Mouse (Mus musculus): ENCODE results near the gene Dhodh. TPM values are rescaled to one million over a fixed set of nuclear protein-coding genes. Genes with fewer than 3 reads are reported as not detected.

The Dhodh gene
- total and polyA plus RNA-seq, 2 experiments from 2014 or later = 22.3 to 25.9 TPM

GRCm38 (mm10) chr8:109565498-109566333, 42.8 kb downstream of the Dhodh start, which contains the start of the genes Dhx38 and Txnl4b:
Gene Dhx38, minus strand, starts transcription at chr8:109565861.
Gene Txnl4b, plus strand, starts transcription at chr8:109565892.
- Histone ChIP-seq H3K27me3 (ENCODE audit: insufficient read depth, low read length) (no peaks in the 10 kb centered on the region), H3K4me3 (ENCODE audit: low read length) (peak within 1 kb of the TSS; percentile 91), H3K36me3 (ENCODE audit: insufficient read depth, low read length) (peaks cover 19% of the 10 kb centered on the region), H3K9ac (replicated peaks; ENCODE audit: low read length) (peak within 1 kb of the TSS; percentile 92), H3K9me3 (ENCODE audit: low read length) (no peaks in the 10 kb centered on the region), H3K4me2 (ENCODE audit: low read depth, low read length) (peak within 1 kb of the TSS; percentile 93), H3K4me1 (ENCODE audit: insufficient read depth, low read length) (no peaks in the 10 kb centered on the region), H3K27ac (peak within 1 kb of the TSS; percentile 91)
- ATAC-seq (peak; percentile 100), DNase-seq (ENCODE audit: low spot score) (peak; percentile 100)
- no peak for TF ChIP-seq CTCF (IDR thresholded peaks at IDR 0.05; ENCODE audit: low read depth)
- under 1% methylated on average over 52 of the region's 52 CpGs for WGBS

- WGBS = 4% methylated on average over 10 of the region's 10 CpGs
- no peaks in the 10 kb centered on the region for H3K27me3 ChIP-seq (ENCODE audit: insufficient read depth, low read length)
- peak overlapping the region; percentile 91 for H3K27ac ChIP-seq
- peak overlapping the region; percentile 92 for H3K9ac ChIP-seq (replicated peaks; ENCODE audit: low read length)
- no peaks in the 10 kb centered on the region for H3K9me3 ChIP-seq (ENCODE audit: low read length)
- no peaks in the 10 kb centered on the region for H3K4me1 ChIP-seq (ENCODE audit: insufficient read depth, low read length)
- H3K36me3 ChIP-seq (ENCODE audit: insufficient read depth, low read length) = peaks cover 28% of the 10 kb centered on the region
- peak overlapping the region; percentile 93 for H3K4me2 ChIP-seq (ENCODE audit: low read depth, low read length)
- H3K4me3 ChIP-seq (ENCODE audit: low read length) = peak overlapping the region; percentile 91
- TF ChIP-seq CTCF (IDR thresholded peaks at IDR 0.05; ENCODE audit: low read depth) = no peak
- DNase-seq (ENCODE audit: low spot score) = no peak
- no peak for ATAC-seq
Observed at GRCm38 (mm10) chr8:109564766-109565165, 43.7 kb downstream of the Dhodh start.

- Histone ChIP-seq H3K9me3 (ENCODE audit: low read length) (no peaks in the 10 kb centered on the region), H3K4me3 (ENCODE audit: low read length) (no peak overlapping the region), H3K4me1 (ENCODE audit: insufficient read depth, low read length) (no peaks in the 10 kb centered on the region), H3K9ac (replicated peaks; ENCODE audit: low read length) (no peak overlapping the region), H3K4me2 (ENCODE audit: low read depth, low read length) (no peak overlapping the region), H3K36me3 (ENCODE audit: insufficient read depth, low read length) (peaks cover 37% of the 10 kb centered on the region), H3K27me3 (ENCODE audit: insufficient read depth, low read length) (no peaks in the 10 kb centered on the region), H3K27ac (no peak overlapping the region)
- WGBS = 80% methylated on average over 2 of the region's 2 CpGs
- TF ChIP-seq CTCF (IDR thresholded peaks at IDR 0.05; ENCODE audit: low read depth) = no peak
- DNase-seq (ENCODE audit: low spot score) (no peak), ATAC-seq (no peak)
Observed at GRCm38 (mm10) chr8:109563881-109564280, 44.6 kb downstream of the Dhodh start.

- peak; percentile 71 for TF ChIP-seq CTCF (IDR thresholded peaks at IDR 0.05; ENCODE audit: low read depth)
- H3K4me3 ChIP-seq (ENCODE audit: low read length) = no peak overlapping the region
- H3K27ac ChIP-seq = no peak overlapping the region
- H3K4me1 ChIP-seq (ENCODE audit: insufficient read depth, low read length) = no peaks in the 10 kb centered on the region
- DNase-seq (ENCODE audit: low spot score) (peak; percentile 44), ATAC-seq (no peak)
- WGBS = 39% methylated on average over 3 of the region's 3 CpGs
- peaks cover 91% of the 10 kb centered on the region for H3K36me3 ChIP-seq (ENCODE audit: insufficient read depth, low read length)
- H3K27me3 ChIP-seq (ENCODE audit: insufficient read depth, low read length) = no peaks in the 10 kb centered on the region
- no peaks in the 10 kb centered on the region for H3K9me3 ChIP-seq (ENCODE audit: low read length)
- no peak overlapping the region for H3K4me2 ChIP-seq (ENCODE audit: low read depth, low read length)
- H3K9ac ChIP-seq (replicated peaks; ENCODE audit: low read length) = no peak overlapping the region
Observed at GRCm38 (mm10) chr8:109551663-109552062, 56.8 kb downstream of the Dhodh start.

GRCm38 (mm10) chr8:109544049-109544448, 64.4 kb downstream of the Dhodh start:
- no peak overlapping the region for H3K9ac ChIP-seq (replicated peaks; ENCODE audit: low read length)
- H3K4me1 ChIP-seq (ENCODE audit: insufficient read depth, low read length) = no peaks in the 10 kb centered on the region
- ATAC-seq = no peak
- H3K4me2 ChIP-seq (ENCODE audit: low read depth, low read length) = no peak overlapping the region
- H3K9me3 ChIP-seq (ENCODE audit: low read length) = no peaks in the 10 kb centered on the region
- H3K36me3 ChIP-seq (ENCODE audit: insufficient read depth, low read length) = peaks cover 18% of the 10 kb centered on the region
- H3K4me3 ChIP-seq (ENCODE audit: low read length) = no peak overlapping the region
- DNase-seq (ENCODE audit: low spot score) = no peak
- H3K27ac ChIP-seq = no peak overlapping the region
- H3K27me3 ChIP-seq (ENCODE audit: insufficient read depth, low read length) = no peaks in the 10 kb centered on the region
- no peak for TF ChIP-seq CTCF (IDR thresholded peaks at IDR 0.05; ENCODE audit: low read depth)
- 50% methylated on average over 3 of the region's 3 CpGs for WGBS

- Histone ChIP-seq H3K4me1 (ENCODE audit: insufficient read depth, low read length) (no peaks in the 10 kb centered on the region), H3K9ac (replicated peaks; ENCODE audit: low read length) (no peak overlapping the region), H3K27me3 (ENCODE audit: insufficient read depth, low read length) (no peaks in the 10 kb centered on the region), H3K4me3 (ENCODE audit: low read length) (no peak overlapping the region), H3K4me2 (ENCODE audit: low read depth, low read length) (no peak overlapping the region), H3K9me3 (ENCODE audit: low read length) (no peaks in the 10 kb centered on the region), H3K36me3 (ENCODE audit: insufficient read depth, low read length) (peaks cover 12% of the 10 kb centered on the region), H3K27ac (no peak overlapping the region)
- 81% methylated on average over 8 of the region's 8 CpGs for WGBS
- no peak for TF ChIP-seq CTCF (IDR thresholded peaks at IDR 0.05; ENCODE audit: low read depth)
- DNase-seq (ENCODE audit: low spot score) (no peak), ATAC-seq (no peak)
Observed at GRCm38 (mm10) chr8:109542748-109543519, 65.5 kb downstream of the Dhodh start.

Measured in hindbrain, postnatal 0 days (tissue).